Mouse (Mus musculus) small intestine, adult 2 months (tissue): Measurements from ENCODE around the gene Gart.

Source experiments
- CTCF ChIP-seq: fragments of 200-500 bp; IDR thresholded peaks from 2 replicates; pipeline ENCODE4 v1.5.1; 2012; ENCODE audit warnings: low read depth, mild to moderate bottlenecking, control low read depth, inconsistent platforms, low read length, moderate library complexity, mixed read lengths; ENCODE audit not compliant: insufficient replicate concordance, insufficient read length; ENCODE audit errors: extremely low read depth
- POLR2A ChIP-seq: fragments of 200-500 bp; IDR thresholded peaks from 2 replicates; pipeline ENCODE4 v1.6.1; 2012; ENCODE audit warnings: low read depth, mild to moderate bottlenecking, control low read depth, inconsistent platforms, low read length, moderate library complexity

GRCm38 (mm10) chr16:91592162-91592561 lies 54.6 kb downstream of the Gart start:
- TF ChIP-seq POLR2A (no peak), CTCF (no peak)
